Mouse (Mus musculus) stomach, postnatal 0 days (tissue): ENCODE data around the gene Sumf2.
A peak's percentile ranks its signal among the peaks of the same experiment; 100 is the strongest.

ENCODE experiments used
- CTCF ChIP-seq: IDR thresholded peaks from 2 replicates; pipeline ENCODE4 v1.5.1; 2016; ENCODE audit warnings: antibody characterized with exemption, low read depth, mild to moderate bottlenecking, moderate library complexity
- EP300 ChIP-seq: optimal IDR thresholded peaks from 2 replicates; pipeline ENCODE3; 2016; ENCODE audit warnings: antibody characterized with exemption

DNA sequence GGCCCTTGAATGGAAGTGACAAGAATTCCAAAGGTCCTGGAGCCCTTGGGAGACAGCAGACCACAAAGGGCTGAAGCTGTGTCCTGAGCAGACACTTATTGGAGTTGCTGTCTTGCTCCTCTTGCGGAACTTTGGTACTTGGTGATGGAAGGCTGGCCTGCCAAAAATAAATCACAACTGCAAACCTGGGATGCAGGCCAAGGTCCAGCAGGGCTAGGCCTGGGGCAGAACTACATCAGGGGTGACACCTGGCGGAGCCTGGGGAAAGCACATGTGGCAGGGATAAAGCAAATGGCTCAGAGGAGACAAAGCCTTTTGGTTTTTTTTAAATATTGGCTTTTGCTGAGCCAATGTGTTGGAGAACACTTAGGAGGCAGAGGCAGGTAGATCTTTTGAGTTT, 32.2 kb downstream of the Sumf2 start:
- TF ChIP-seq CTCF (peak; percentile 74), EP300 (no peak)
